Mouse (Mus musculus) G1E (cell line): Measurements from ENCODE around the gene Plcb1. TPM values are rescaled to one million over a fixed set of nuclear protein-coding genes. Genes with fewer than 3 reads are reported as not detected.

Experiments
- ATAC-seq: 2 replicates; pipeline ENCODE4 v1.8.0; 2016; ENCODE audit warnings: mild to moderate bottlenecking; ENCODE audit not compliant: insufficient number of reproducible peaks, poor library complexity, low FRiP score, severe bottlenecking; ENCODE audit errors: extremely low read depth
- DNase-seq: peaks from one replicate; pipeline ENCODE4 v3.0.0; 2012; ENCODE audit warnings: low spot score
- H3K27me3 ChIP-seq: 2 replicates; pipeline ENCODE4 v1.6.1; 2012; ENCODE audit warnings: mild to moderate bottlenecking, low read length, inconsistent platforms; ENCODE audit not compliant: insufficient read depth
- H3K36me3 ChIP-seq: replicated peaks from 2 replicates; pipeline ENCODE3; 2012; ENCODE audit warnings: mild to moderate bottlenecking, inconsistent platforms
- H3K4me1 ChIP-seq: 2 replicates; pipeline ENCODE4 v1.6.1; 2012; ENCODE audit warnings: low read depth, low read length, inconsistent platforms, mixed read lengths; ENCODE audit not compliant: insufficient read depth
- H3K4me3 ChIP-seq: 2 replicates; pipeline ENCODE4 v1.5.1; 2012; ENCODE audit warnings: low read depth, mild to moderate bottlenecking, inconsistent platforms, low read length, moderate library complexity, mixed read lengths
- H3K9me3 ChIP-seq: replicated peaks from 2 replicates; pipeline ENCODE4 v1.6.1; 2012; ENCODE audit warnings: inconsistent platforms
- CTCF ChIP-seq: IDR thresholded peaks from 2 replicates; pipeline ENCODE4 v1.5.1; 2012; ENCODE audit warnings: low read depth, low read length, inconsistent platforms, mixed read lengths
- GATA1 ChIP-seq: IDR thresholded peaks from 2 replicates; pipeline ENCODE4 v1.6.1; 2012; ENCODE audit warnings: borderline replicate concordance, low read length, inconsistent platforms, mixed read lengths
- GATA2 ChIP-seq: IDR thresholded peaks from 2 replicates; pipeline ENCODE4 v1.6.1; 2012; ENCODE audit warnings: low read depth, low read length, inconsistent platforms, borderline replicate concordance
- POLR2AphosphoS5 ChIP-seq: IDR thresholded peaks from 2 replicates; pipeline ENCODE4 v1.6.1; 2012; ENCODE audit warnings: low read depth, low read length, inconsistent platforms; ENCODE audit not compliant: insufficient replicate concordance
- TAL1 ChIP-seq: conservative IDR thresholded peaks from 2 replicates; pipeline ENCODE4 v1.6.1; 2012; ENCODE audit warnings: low read depth, low read length, inconsistent platforms, mixed read lengths
- polyA plus RNA-seq: library from polyadenylated mRNA; stranded (reverse); fragments of >175 nt; gene quantifications from 2 replicates; pipeline ENCODE4 v1.2.3, GENCODE M21; 2012
- total RNA-seq, 2 experiments: library from RNA; stranded (forward) in 1 of 2; stranded (reverse) in 1 of 2; fragments of 200-1000 nt in 1 of 2; fragments of >200 nt in 1 of 2; fragmentation: Nextera tagmentation in 1 of 2; gene quantifications; 2 replicates each; pipeline ENCODE4 v1.2.3; 2014 to 2017

The Plcb1 gene
- total and polyA plus RNA-seq, 3 experiments: 0.16 TPM; not detected in 2

DNA sequence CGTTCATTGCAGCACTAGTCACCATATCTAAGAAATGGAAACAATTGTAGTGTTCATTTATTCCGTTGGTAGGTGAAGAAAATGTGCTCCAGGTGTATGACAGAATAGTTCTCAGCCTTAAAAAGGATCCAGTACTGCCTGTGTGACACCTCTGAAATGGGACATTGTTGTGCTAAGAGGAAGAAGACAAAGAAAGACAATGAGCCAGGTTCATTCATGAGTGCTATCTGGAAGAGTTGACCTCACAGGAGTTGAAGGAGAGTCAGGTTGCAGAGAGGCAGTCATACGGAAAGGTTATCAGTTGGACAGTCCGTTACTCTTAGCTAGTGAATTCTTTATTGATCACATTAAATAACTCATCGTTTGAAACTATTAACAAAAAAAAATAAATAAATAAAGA is 286.6 kb downstream of the Plcb1 start:
- TF ChIP-seq CTCF (no peak), GATA1 (no peak), GATA2 (no peak), TAL1 (no peak), POLR2AphosphoS5 (no peak)
- Histone ChIP-seq H3K27me3 (no peaks in the 10 kb centered on the region), H3K36me3 (no peaks in the 10 kb centered on the region), H3K4me1 (peaks cover 7% of the 10 kb centered on the region), H3K9me3 (no peaks in the 10 kb centered on the region), H3K4me3 (no peak overlapping the region)
- DNase-seq (no peak), ATAC-seq (no peak)

- H3K36me3 ChIP-seq: no peaks in the 10 kb centered on the region
- no peak for ATAC-seq
Observed at GRCm38 (mm10) chr2:135073014-135073413, 287.1 kb downstream of the Plcb1 start.

DNA sequence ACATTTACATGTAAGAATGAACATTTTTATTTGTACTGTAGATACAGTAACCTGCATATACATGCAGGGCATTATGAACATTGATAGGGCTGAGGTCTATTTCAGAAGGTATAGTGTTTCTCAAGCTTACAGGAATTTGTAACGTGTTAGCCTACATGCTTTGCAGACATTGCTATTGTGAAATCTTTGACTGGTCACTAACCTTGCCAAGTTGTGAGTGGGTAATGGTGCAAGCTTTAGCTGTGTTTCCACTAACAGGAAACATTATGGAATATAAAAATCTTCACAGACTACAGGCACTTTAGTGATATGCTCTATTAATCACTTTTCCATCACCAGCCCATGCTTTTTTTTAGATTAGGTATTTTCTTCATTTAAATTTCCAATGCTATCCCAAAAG is 289.5 kb downstream of the Plcb1 start:
- Histone ChIP-seq H3K4me1 (peaks cover 7% of the 10 kb centered on the region), H3K27me3 (no peaks in the 10 kb centered on the region), H3K4me3 (no peak overlapping the region), H3K36me3 (no peaks in the 10 kb centered on the region), H3K9me3 (no peaks in the 10 kb centered on the region)
- ATAC-seq (no peak), DNase-seq (no peak)
- TF ChIP-seq GATA1: no peak
- TF ChIP-seq POLR2AphosphoS5: no peak
- no peak for TF ChIP-seq TAL1
- TF ChIP-seq CTCF: no peak
- TF ChIP-seq GATA2: no peak

More at GRCm38 (mm10) chr2:135073014-135073413, 287.1 kb downstream of the Plcb1 start:
- no peaks in the 10 kb centered on the region for H3K9me3 ChIP-seq
- no peaks in the 10 kb centered on the region for H3K27me3 ChIP-seq
- no peak overlapping the region for H3K4me3 ChIP-seq
- TF ChIP-seq GATA1 (no peak), TAL1 (no peak), POLR2AphosphoS5 (no peak), GATA2 (no peak), CTCF (no peak)
- H3K4me1 ChIP-seq: peaks cover 7% of the 10 kb centered on the region
- no peak for DNase-seq

DNA sequence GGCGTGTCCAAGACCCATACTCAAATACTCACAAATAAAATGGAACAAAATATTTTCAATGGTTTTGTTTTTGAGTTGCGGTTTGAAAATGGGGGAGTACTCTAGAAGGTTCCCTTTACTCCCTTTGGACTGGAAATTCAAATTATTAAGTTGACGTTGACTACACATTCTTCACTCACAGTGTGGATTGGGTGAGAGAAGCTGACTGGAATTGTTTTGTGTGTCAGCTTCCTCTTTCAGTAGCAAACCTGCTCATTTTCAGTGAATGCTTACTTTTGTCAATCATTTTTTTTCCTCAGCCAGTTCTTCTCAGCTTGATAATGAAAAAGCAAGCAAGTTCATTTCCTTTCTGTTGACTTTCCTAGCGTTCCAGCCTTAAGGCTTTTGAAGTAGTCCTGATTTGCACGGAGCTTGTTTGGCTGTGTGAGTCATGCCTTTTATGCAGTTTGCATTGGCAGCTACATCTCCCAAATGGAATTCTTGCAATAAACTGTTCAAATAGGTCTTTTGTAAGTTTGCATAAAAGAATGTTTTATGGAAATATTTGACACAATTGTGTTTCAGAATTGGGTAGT is 306.8 kb downstream of the Plcb1 start:
- TF ChIP-seq TAL1: no peak
- TF ChIP-seq POLR2AphosphoS5: no peak
- TF ChIP-seq CTCF: no peak
- TF ChIP-seq GATA2: no peak
- no peak for TF ChIP-seq GATA1
- DNase-seq (no peak), ATAC-seq (no peak)
- Histone ChIP-seq H3K27me3 (no peaks in the 10 kb centered on the region; the same call in 1 of the 2 replicates), H3K36me3 (no peaks in the 10 kb centered on the region), H3K4me1 (peaks cover 4% of the 10 kb centered on the region), H3K9me3 (no peaks in the 10 kb centered on the region), H3K4me3 (no peak overlapping the region)

DNA sequence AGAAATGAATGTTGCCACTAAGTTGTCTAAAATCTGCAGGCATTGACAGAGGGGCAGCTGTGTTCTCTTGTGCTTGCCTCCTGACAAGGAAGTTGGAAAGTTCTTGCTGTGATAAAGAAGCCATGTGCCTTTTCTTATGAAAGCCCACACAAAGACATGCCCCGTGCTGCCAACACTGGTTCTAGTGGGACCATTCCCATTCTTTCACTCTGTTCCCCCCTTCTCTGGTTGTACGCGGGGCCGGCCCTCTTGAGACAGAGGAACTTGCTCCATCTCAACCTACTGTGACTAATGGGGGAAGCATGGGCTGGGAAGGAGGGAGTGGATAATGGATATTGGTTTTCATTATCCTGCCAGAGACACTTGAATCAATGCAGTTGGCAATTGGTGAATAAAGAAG is 315.4 kb downstream of the Plcb1 start:
- TF ChIP-seq POLR2AphosphoS5 (no peak), GATA1 (no peak), TAL1 (no peak), CTCF (no peak), GATA2 (no peak)
- no peak overlapping the region for H3K4me3 ChIP-seq
- no peaks in the 10 kb centered on the region for H3K9me3 ChIP-seq
- H3K27me3 ChIP-seq: no peaks in the 10 kb centered on the region; the same call in 1 of the 2 replicates
- ATAC-seq (no peak), DNase-seq (no peak)
- H3K4me1 ChIP-seq: peaks cover 10% of the 10 kb centered on the region
- H3K36me3 ChIP-seq: no peaks in the 10 kb centered on the region

DNA sequence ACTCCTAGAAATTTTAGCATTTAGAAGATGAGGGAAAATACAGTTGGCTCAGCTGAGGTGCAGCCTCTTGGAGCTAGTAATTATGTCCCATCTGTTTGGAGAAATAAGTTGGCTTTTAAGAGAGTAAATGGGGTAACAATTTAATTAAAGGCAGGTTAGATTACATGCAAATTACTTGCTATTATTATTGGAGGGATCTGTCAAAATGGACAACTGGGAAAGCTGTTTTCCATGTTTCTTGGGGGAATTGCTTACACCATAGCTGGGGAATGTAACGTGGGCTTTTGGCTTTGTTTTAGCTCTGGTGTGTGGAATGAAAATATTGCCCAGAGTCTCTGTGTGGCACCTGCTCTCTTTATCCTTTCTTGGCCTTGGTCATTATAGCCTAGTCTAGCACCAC is 316.1 kb downstream of the Plcb1 start:
- Histone ChIP-seq H3K4me3 (no peak overlapping the region), H3K36me3 (no peaks in the 10 kb centered on the region), H3K27me3 (no peaks in the 10 kb centered on the region), H3K4me1 (peaks cover 10% of the 10 kb centered on the region), H3K9me3 (no peaks in the 10 kb centered on the region)
- TF ChIP-seq CTCF (no peak), POLR2AphosphoS5 (no peak), TAL1 (no peak), GATA2 (no peak), GATA1 (no peak)
- DNase-seq (no peak), ATAC-seq (no peak)

DNA sequence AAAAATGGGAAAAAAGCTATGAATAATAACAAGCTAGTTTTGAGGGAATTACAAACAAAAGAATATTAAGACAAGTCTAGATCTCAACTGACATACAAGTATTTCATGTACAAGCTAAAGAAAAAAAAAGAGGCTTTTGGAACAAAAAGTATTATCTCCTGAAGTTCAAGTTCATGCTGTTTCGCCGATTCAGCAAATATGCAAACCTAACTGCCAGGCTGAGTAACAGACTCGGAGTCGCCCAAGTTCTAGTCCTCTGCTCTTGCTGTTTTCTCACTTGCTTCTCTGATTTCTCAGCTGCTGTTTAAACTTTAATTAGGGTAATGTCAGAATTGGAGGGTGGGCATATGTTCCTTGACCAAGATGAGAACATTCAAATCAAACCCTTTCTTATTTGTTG is 320.8 kb downstream of the Plcb1 start:
- no peaks in the 10 kb centered on the region for H3K36me3 ChIP-seq
- DNase-seq (no peak), ATAC-seq (no peak)
- no peaks in the 10 kb centered on the region for H3K4me1 ChIP-seq
- no peak overlapping the region for H3K4me3 ChIP-seq
- no peaks in the 10 kb centered on the region for H3K27me3 ChIP-seq
- H3K9me3 ChIP-seq: no peaks in the 10 kb centered on the region
- TF ChIP-seq GATA1 (no peak), TAL1 (no peak), POLR2AphosphoS5 (no peak), GATA2 (no peak), CTCF (no peak)
